Mouse (Mus musculus): ENCODE results near the gene Alkbh6.
A peak's percentile ranks its signal among the peaks of the same experiment; 100 is the strongest.

Alkbh6 gene

DNA sequence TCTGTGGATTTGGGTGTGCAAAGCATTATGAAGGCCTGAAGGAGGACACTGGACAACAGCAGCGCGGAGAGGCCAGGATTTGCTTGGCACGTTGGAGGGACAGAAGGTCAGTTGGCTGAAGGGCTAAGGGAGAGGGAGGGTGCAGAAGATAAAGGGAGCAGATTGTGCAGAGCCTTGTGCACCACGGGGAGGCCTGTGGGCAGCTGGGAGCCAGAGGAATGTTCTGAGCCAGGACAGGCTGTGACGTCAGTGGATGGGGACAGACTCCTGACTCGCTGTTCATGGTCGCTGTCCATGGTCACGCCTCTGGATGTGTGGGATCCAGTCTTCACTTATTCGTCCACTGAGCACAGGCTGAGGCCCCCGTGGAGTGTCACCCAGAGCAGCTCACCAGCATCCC is 13.4 kb upstream of the Alkbh6 start:
- DNase-seq (ENCODE audit: low spot score), result peak; percentile 67

GRCm38 (mm10) chr7:30296816-30297215 is 11.7 kb upstream of the Alkbh6 start:
- no peak for DNase-seq (ENCODE audit: low spot score)

GRCm38 (mm10) chr7:30297266-30297665 is 11.3 kb upstream of the Alkbh6 start:
- DNase-seq (ENCODE audit: low spot score), result no peak

DNA sequence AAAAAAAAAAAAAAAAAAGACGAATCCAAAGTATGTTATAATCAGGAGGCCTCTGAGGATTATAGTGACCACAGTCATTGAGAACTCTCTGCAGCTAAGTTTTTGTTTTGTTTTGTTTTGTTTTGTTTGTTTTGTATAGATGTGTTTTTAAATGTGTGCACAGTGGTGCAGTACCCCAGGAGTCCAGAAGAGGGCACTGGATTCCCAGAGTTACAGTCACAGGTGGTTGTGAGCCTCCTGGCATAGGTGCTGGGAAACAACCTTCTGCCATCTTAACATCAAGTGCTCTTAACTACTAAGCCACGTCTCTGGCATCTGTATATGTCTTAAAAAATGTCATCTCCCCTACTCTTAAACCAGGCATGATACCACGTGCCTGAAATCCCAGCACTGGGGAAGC is 7.6 kb upstream of the Alkbh6 start:
- no peak for DNase-seq (ENCODE audit: low spot score)

- DNase-seq (ENCODE audit: low spot score), result no peak
Observed at GRCm38 (mm10) chr7:30306083-30306779, 2.3 kb upstream of the Alkbh6 start.

DNA sequence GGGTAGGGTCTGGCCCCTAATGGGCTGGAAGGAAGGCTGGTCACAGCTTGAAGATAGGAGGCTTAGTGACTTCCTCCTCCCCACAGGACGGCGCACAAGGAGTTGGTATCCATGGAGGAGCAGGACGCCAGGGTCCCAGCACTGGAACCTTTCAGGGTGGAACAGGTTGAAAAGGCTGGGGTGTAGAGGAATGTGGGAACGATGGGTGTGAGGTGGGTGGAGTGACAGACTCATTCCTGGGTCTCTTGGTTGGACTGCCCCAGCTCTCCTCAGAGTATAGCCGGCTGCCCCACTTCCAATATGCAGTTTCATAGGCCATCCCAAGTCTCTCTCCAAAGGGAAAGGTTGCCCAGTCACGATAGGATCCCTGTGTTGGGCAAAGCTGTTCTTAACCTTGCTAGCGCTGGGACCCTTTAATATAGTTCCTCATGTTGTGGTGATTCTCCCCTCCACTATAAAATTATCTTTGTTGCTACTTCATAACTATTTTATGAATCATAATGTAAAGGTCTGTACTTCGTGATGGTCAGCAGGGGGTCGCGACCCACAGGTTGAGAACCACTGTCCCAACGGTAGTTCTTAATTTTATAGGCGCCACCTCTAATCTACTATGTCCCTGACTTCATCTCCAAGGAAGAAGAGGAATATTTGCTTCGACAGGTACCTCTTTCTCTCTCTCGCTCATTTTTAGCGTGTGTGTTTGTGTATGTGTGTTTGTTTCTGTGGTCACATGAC is 1.0 kb downstream of the Alkbh6 start:
- no peak for DNase-seq (ENCODE audit: low spot score)

- no peak for DNase-seq (ENCODE audit: low spot score)
Observed at GRCm38 (mm10) chr7:30310136-30310535, 1.6 kb downstream of the Alkbh6 start.

GRCm38 (mm10) chr7:30313666-30314320 is 5.3 kb downstream of the Alkbh6 start:
- no peak for DNase-seq (ENCODE audit: low spot score)

- DNase-seq (ENCODE audit: low spot score), result no peak
Observed at GRCm38 (mm10) chr7:30314721-30315155, 6.2 kb downstream of the Alkbh6 start, which contains the start of gene Syne4. Gene Syne4 (plus strand): TSS chr7:30314807.

DNA sequence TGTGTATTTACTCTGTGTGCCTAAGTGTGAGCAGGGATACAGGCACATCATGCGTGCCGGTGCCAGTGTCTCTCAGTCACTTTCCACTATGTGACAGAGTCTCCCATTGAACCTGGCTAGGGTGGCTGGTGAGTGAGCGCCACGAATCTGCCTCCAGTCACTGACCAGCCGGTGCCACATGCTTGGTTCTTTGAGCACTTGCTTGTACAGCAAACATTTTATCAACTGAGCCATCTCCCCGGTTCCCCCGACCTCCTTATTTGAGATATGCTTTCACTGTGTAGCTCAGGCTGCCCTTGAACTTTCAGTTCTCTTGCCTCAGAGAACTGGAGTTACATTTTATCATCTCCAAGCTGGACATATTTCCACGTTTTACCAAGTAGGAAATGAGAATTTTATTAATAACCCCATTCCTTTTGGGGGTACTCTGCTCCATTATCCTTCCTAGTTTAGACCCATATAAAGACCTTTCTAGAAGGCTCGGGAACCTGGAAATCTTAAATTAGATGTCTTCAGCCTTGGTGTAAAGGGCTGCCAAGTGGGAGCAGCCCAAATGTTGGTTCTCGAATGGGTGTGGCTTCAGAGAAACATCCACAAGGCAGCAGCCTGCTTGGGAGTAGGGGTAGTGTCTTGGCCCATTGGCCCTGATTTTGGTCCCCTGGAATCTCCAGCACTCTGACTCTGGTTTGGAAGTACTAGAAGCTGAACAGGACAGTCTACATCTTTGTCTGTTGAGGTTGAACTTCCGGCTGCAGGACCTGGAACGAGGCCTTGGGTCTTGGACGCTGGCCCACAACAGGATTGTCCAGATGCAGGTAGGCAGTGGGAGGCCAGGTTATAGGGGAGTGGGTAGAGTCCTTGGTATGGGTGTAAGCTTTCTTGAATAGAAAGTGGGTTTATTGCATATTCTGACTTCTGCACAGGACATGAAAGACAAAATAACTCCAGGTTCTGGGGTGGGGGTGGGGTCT is 7.3 kb downstream of the Alkbh6 start:
- no peak for DNase-seq (ENCODE audit: low spot score)

DNA sequence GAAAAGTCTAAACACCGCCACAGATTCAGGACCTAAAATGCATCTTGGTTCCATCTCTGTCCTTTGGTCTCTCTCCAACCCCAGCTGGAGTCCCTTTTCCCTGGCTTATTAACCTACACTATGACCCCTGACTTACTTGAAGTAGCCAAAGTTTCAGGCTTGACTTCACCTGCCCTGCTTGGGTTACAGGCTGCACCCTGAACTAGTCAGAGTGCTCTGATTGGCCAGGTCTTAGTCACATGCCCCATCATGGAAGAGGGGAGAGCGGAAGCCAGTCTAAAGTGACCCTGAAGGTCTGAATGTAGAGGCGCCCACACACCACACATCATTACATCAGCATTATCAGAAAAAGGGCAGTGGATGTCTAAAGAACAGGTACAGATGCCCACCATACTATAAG is 9.6 kb downstream of the Alkbh6 start:
- no peak for DNase-seq (ENCODE audit: low spot score)

DNA sequence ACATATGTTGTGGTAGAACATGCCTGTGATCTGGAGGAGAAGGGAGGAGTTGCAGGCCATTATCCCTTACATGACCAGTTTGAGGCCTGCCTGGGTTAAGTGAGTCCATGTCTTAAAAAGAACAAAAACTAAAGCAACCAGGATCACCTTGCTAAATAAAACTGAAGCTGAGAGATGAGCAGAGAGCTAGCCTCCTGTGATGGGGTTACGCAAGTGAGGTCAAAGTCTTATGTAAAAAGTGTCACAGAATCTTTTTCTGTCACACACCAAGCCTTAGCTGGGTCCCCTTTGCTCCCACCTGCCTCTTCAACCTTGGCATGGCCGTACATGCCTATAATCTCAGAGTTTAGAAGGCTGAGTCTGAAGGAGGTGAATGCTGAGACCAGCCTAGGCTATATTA is 12.4 kb downstream of the Alkbh6 start:
- DNase-seq (ENCODE audit: low spot score), result no peak

DNA sequence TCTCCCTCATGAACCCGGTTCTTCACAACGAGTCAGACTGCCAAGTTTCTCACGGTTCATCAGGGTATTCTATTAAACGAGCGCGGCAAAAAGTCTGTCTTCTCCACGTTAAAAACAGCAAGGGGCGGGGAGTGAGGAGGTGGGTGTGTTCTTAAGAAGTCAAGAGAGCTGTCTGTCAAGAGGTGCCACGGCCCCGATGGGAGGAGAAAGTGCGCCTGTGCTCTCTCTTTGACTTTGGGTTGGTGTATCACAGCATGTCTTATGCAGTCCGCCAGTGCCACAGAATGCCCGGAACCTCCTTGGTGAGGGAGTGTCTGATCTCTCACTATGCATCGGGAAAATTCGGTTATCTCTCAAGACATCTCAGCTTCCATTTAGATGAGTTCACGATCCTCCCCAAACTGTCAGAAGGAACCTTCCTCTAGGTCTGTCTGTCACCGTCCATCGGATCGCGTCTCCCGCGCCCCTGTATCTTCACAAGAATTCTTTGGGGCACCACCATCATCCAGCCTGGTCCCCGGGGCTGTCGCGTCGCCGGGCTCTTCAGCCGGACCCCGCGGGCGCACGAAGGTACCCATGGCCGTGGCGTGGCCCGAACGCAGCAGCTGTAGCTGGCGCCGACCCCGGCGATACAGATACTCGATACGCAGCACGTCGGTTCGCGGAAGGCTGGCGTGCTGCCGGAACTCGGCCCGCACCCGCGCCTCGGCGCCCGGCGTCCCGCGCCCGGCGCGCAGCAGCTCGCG is 13.2 kb downstream of the Alkbh6 start, which contains the start of gene E130208F15Rik:
E130208F15Rik (plus strand) TSS at position 202 of the 746 bp plus-strand sequence.
- peak; percentile 66 for DNase-seq (ENCODE audit: low spot score)

DNA sequence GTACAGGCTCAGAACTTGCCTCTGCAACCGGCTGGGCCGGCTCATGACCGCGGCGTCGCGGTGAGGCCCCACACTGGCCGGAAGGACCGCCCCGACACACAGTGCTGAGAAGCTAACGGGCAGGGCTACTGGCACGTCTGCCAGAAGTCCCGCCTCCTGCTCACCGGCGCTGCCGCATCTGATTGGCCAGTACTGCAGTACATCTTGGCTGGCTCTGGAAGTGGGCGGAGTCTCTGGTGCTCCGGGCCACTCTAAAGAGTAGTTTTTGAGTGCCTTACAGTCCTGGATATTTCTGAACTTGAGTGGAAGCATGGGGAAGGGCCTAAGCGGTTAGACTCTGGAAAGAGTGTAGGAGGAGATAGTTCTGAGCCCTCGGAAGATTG is 13.8 kb downstream of the Alkbh6 start:
- peak; percentile 98 for DNase-seq (ENCODE audit: low spot score)

- no peak for DNase-seq (ENCODE audit: low spot score)
Observed at GRCm38 (mm10) chr7:30322865-30323264, 14.3 kb downstream of the Alkbh6 start.

DNA sequence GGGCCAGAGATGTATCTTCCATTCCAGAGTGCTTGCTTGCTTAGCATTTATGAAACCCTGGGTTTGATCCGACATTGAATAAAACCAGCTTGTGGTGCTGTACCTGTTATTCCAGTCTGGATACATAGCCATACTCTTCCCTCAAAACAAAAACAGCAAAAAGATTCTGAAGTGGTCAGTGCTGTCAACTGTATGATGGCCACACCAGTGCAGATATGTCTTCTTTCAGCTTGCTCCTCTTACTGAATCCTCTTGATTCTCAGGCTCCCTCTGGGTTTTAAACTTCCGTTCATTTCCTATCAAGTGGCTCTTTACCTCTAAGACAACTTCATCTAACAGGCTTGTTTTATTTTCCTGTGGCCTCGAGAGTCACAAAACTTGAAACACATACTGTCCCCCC is 15.3 kb downstream of the Alkbh6 start, which contains the start of gene Sdhaf1:
Sdhaf1 (minus strand) TSS at position 101 of the 400 bp plus-strand sequence.
- DNase-seq (ENCODE audit: low spot score), result no peak

GRCm38 (mm10) chr7:30324300-30324944 is 15.9 kb downstream of the Alkbh6 start:
- DNase-seq (ENCODE audit: low spot score), result no peak

GRCm38 (mm10) chr7:30325364-30325763 is 16.8 kb downstream of the Alkbh6 start:
- DNase-seq (ENCODE audit: low spot score), result no peak

- DNase-seq (ENCODE audit: low spot score), result no peak
Observed at GRCm38 (mm10) chr7:30326427-30326826, 17.9 kb downstream of the Alkbh6 start.

- no peak for DNase-seq (ENCODE audit: low spot score)
Observed at GRCm38 (mm10) chr7:30327140-30327539, 18.6 kb downstream of the Alkbh6 start.
